In the genomic region with DNA sequence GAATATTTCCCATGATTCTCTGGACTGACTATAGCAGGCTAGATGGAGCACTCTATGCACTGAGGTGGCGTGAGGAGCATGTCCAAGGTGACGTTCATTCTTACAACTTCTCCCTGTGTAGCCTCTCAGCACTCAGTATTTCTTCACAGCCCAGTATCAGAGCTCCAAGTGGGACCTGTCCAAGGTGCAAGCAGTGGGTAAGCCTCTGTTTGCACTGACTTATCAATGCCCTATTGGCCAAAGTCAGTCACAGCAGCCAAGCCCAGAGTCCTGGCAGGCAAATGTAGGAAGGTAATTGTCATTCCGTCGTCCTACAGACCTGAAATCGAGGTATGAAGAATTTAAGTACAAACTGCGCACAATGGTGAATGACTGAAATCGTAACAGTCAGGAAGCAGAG, we compare ENCODE assay signal across 14 mouse cellular contexts.
"Had no signal": no experiment of that assay in that cellular context is flagged by ENCODE, and none has a peak within 500 bp of the region (broad histone marks: within the 10 kb centered on the region; RNA-seq: fewer than 3 reads in every experiment).

No protein-coding gene starts in this region.

- H3K9ac ChIP-seq: limb, embryonic 12.5 days; limb, embryonic 15.5 days; liver, embryonic 13.5 days had no signal

- H3K4me3 ChIP-seq: limb, embryonic 12.5 days; limb, embryonic 15.5 days; liver, embryonic 13.5 days had no signal

- H3K27me3 ChIP-seq: limb, embryonic 15.5 days had no signal

- DNase-seq: kidney, adult 8-10 months; kidney, postnatal 4 days; left cerebral cortex, postnatal 4 days; liver, embryonic 13.5 days; lung, adult 2 months; lung, postnatal 14 days; lung, postnatal 4 days; midbrain, embryonic 14.5 days; thymus, adult 2 months; thymus, postnatal 14 days; thymus, postnatal 4 days had no signal

- H3K36me3 ChIP-seq: limb, embryonic 12.5 days; limb, embryonic 15.5 days; liver, embryonic 13.5 days had no signal

- H3K9me3 ChIP-seq: limb, embryonic 12.5 days; limb, embryonic 15.5 days; liver, embryonic 13.5 days had no signal

- H3K4me2 ChIP-seq: limb, embryonic 12.5 days; limb, embryonic 15.5 days; liver, embryonic 13.5 days; midbrain, embryonic 11.5 days had no signal

- H3K27ac ChIP-seq: limb, embryonic 12.5 days; limb, embryonic 15.5 days; liver, embryonic 13.5 days had no signal

- H3K4me1 ChIP-seq: limb, embryonic 12.5 days; liver, embryonic 13.5 days had no signal
